Mouse (Mus musculus) embryonic facial prominence, embryonic 10.5 days (tissue): ENCODE results near the gene Pon1. TPM values are rescaled to one million over a fixed set of nuclear protein-coding genes. Genes with fewer than 3 reads are reported as not detected.

Experiments
- DNase-seq: peaks from one replicate; pipeline ENCODE4 v3.0.0-alpha.2; 2017; ENCODE audit warnings: low spot score
- H3K27ac ChIP-seq: fragments of 300-500 bp; sonication (generic); replicated peaks from 2 replicates; pipeline ENCODE4 v1.5.1; 2016; ENCODE audit warnings: mild to moderate bottlenecking
- H3K27me3 ChIP-seq: fragments of 300-500 bp; sonication (generic); replicated peaks from 2 replicates; pipeline ENCODE4 v1.6.1; 2016; ENCODE audit warnings: low read depth, mild to moderate bottlenecking; ENCODE audit not compliant: poor library complexity, severe bottlenecking
- H3K36me3 ChIP-seq: fragments of 300-500 bp; sonication (generic); replicated peaks from 2 replicates; pipeline ENCODE4 v1.6.1; 2016; ENCODE audit warnings: mild to moderate bottlenecking, moderate library complexity
- H3K4me1 ChIP-seq: fragments of 300-500 bp; sonication (generic); 2 replicates; pipeline ENCODE4 v1.6.1; 2016
- H3K4me3 ChIP-seq: fragments of 300-500 bp; sonication (generic); 2 replicates; pipeline ENCODE4 v1.5.1; 2016; ENCODE audit warnings: mild to moderate bottlenecking, moderate library complexity
- H3K9me3 ChIP-seq: fragments of 300-500 bp; sonication (generic); 2 replicates; pipeline ENCODE4 v1.6.1; 2016; ENCODE audit warnings: mild to moderate bottlenecking
- WGBS: fragments of 180-500 bp; shearing (Covaris S2); methylation state at CpG from one replicate; pipeline ENCODE4 v1.1.7; 2016; 5-methylcytosine and 5-hydroxymethylcytosine counted together
- polyA plus RNA-seq: library from polyadenylated mRNA; unstranded; fragments of >200 nt; fragmentation: Nextera tagmentation; extraction: Ambion mirVana; gene quantifications from 2 replicates; pipeline ENCODE4 v1.2.1, GENCODE M21; 2016

The Pon1 gene
- polyA plus RNA-seq, 1 experiment from 2014 or later, result not detected

- Histone ChIP-seq H3K36me3 (peaks cover 5% of the 10 kb centered on the region; the same call in 1 of the 2 replicates), H3K4me3 (no peak overlapping the region), H3K4me1 (peaks cover 13% of the 10 kb centered on the region; the same call in 1 of the 2 replicates), H3K27ac (no peak overlapping the region), H3K27me3 (no peaks in the 10 kb centered on the region), H3K9me3 (no peaks in the 10 kb centered on the region)
- no peak for DNase-seq
- 89% methylated on average over 4 of the region's 4 CpGs for WGBS
Observed at GRCm38 (mm10) chr6:5151171-5151570, 42.6 kb downstream of the Pon1 start.

GRCm38 (mm10) chr6:5149941-5150340, 43.8 kb downstream of the Pon1 start:
- Histone ChIP-seq H3K9me3 (no peaks in the 10 kb centered on the region), H3K27ac (no peak overlapping the region)

GRCm38 (mm10) chr6:5147488-5148142, 46.1 kb downstream of the Pon1 start:
- Histone ChIP-seq H3K27ac (no peak overlapping the region), H3K27me3 (no peaks in the 10 kb centered on the region), H3K9me3 (no peaks in the 10 kb centered on the region), H3K4me1 (peaks cover 13% of the 10 kb centered on the region; the same call in 1 of the 2 replicates), H3K4me3 (no peak overlapping the region), H3K36me3 (no peaks in the 10 kb centered on the region)
- DNase-seq, result no peak
- 84% methylated on average over 13 of the region's 13 CpGs for WGBS

More at GRCm38 (mm10) chr6:5149941-5150340, 43.8 kb downstream of the Pon1 start:
- DNase-seq, result no peak
- H3K36me3 ChIP-seq, result peaks cover 5% of the 10 kb centered on the region; the same call in 1 of the 2 replicates
- H3K4me3 ChIP-seq, result no peak overlapping the region
- peaks cover 13% of the 10 kb centered on the region; the same call in 1 of the 2 replicates for H3K4me1 ChIP-seq
- WGBS, result 87% methylated on average over 2 of the region's 2 CpGs
- H3K27me3 ChIP-seq, result no peaks in the 10 kb centered on the region

- Histone ChIP-seq H3K9me3 (no peaks in the 10 kb centered on the region), H3K4me3 (no peak overlapping the region), H3K36me3 (0 out of 2 replicates have a peak, but pooled peaks cover 1% of the 10 kb centered on the region), H3K27ac (no peak overlapping the region), H3K4me1 (peaks cover 3% of the 10 kb centered on the region; the same call in 1 of the 2 replicates), H3K27me3 (no peaks in the 10 kb centered on the region)
- 88% methylated on average over 9 of the region's 9 CpGs for WGBS
- no peak for DNase-seq
Observed at GRCm38 (mm10) chr6:5139666-5140065, 54.1 kb downstream of the Pon1 start.

GRCm38 (mm10) chr6:5138875-5139631, 54.7 kb downstream of the Pon1 start:
- H3K27me3 ChIP-seq, result no peaks in the 10 kb centered on the region
- DNase-seq, result no peak
- no peak overlapping the region for H3K27ac ChIP-seq
- H3K36me3 ChIP-seq, result 0 out of 2 replicates have a peak, but pooled peaks cover 3% of the 10 kb centered on the region
- no peaks in the 10 kb centered on the region for H3K9me3 ChIP-seq
- H3K4me1 ChIP-seq, result peaks cover 3% of the 10 kb centered on the region; the same call in 1 of the 2 replicates
- no peak overlapping the region for H3K4me3 ChIP-seq
- 87% methylated on average over 12 of the region's 12 CpGs for WGBS

GRCm38 (mm10) chr6:5136046-5136445, 57.7 kb downstream of the Pon1 start:
- no peaks in the 10 kb centered on the region for H3K9me3 ChIP-seq
- WGBS, result 87% methylated on average over 6 of the region's 6 CpGs
- no peak overlapping the region for H3K27ac ChIP-seq
- no peaks in the 10 kb centered on the region for H3K27me3 ChIP-seq
- H3K4me1 ChIP-seq, result peaks cover 3% of the 10 kb centered on the region; the same call in 1 of the 2 replicates
- no peak overlapping the region for H3K4me3 ChIP-seq
- H3K36me3 ChIP-seq, result 0 out of 2 replicates have a peak, but pooled peaks cover 3% of the 10 kb centered on the region
- DNase-seq, result no peak

GRCm38 (mm10) chr6:5134986-5135385, 58.8 kb downstream of the Pon1 start:
- H3K4me1 ChIP-seq, result peaks cover 3% of the 10 kb centered on the region; the same call in 1 of the 2 replicates
- no peak overlapping the region for H3K4me3 ChIP-seq
- 0 out of 2 replicates have a peak, but pooled peaks cover 3% of the 10 kb centered on the region for H3K36me3 ChIP-seq
- no peak overlapping the region for H3K27ac ChIP-seq
- H3K27me3 ChIP-seq, result no peaks in the 10 kb centered on the region
- no peak for DNase-seq
- H3K9me3 ChIP-seq, result no peaks in the 10 kb centered on the region
- 83% methylated on average over 6 of the region's 6 CpGs for WGBS

- H3K36me3 ChIP-seq, result 0 out of 2 replicates have a peak, but pooled peaks cover 1% of the 10 kb centered on the region
- H3K27me3 ChIP-seq, result no peaks in the 10 kb centered on the region
- DNase-seq, result no peak
- H3K9me3 ChIP-seq, result no peaks in the 10 kb centered on the region
- H3K27ac ChIP-seq, result no peak overlapping the region
- no peaks in the 10 kb centered on the region for H3K4me1 ChIP-seq
- no peak overlapping the region for H3K4me3 ChIP-seq
- WGBS, result 87% methylated on average over 14 of the region's 14 CpGs
Observed at GRCm38 (mm10) chr6:5129364-5130093, 64.2 kb downstream of the Pon1 start.

GRCm38 (mm10) chr6:5120229-5120628, 73.5 kb downstream of the Pon1 start:
- peaks cover 5% of the 10 kb centered on the region; the same call in 1 of the 2 replicates for H3K4me1 ChIP-seq
- no peaks in the 10 kb centered on the region for H3K9me3 ChIP-seq
- no peak overlapping the region for H3K4me3 ChIP-seq
- no peak for DNase-seq
- H3K27ac ChIP-seq, result no peak overlapping the region
- WGBS, result 73% methylated on average over 3 of the region's 3 CpGs
- no peaks in the 10 kb centered on the region for H3K27me3 ChIP-seq
- peaks cover 27% of the 10 kb centered on the region for H3K36me3 ChIP-seq

GRCm38 (mm10) chr6:5119181-5119910, 74.4 kb downstream of the Pon1 start:
- no peaks in the 10 kb centered on the region for H3K27me3 ChIP-seq
- no peaks in the 10 kb centered on the region for H3K9me3 ChIP-seq
- H3K27ac ChIP-seq, result no peak overlapping the region
- 83% methylated on average over 15 of the region's 15 CpGs for WGBS
- H3K36me3 ChIP-seq, result peaks cover 34% of the 10 kb centered on the region
- no peak overlapping the region for H3K4me3 ChIP-seq
- peaks cover 5% of the 10 kb centered on the region; the same call in 1 of the 2 replicates for H3K4me1 ChIP-seq
- DNase-seq, result no peak
